Mouse (Mus musculus) thymus, postnatal 36 days (tissue): ENCODE results near the gene Midn.

Experiments
- DNase-seq, 2 experiments: peaks; one replicate each; pipeline ENCODE4 v3.0.0; 2022; ENCODE audit warnings: mixed read lengths in 2 of 2

Gene Midn

DNA sequence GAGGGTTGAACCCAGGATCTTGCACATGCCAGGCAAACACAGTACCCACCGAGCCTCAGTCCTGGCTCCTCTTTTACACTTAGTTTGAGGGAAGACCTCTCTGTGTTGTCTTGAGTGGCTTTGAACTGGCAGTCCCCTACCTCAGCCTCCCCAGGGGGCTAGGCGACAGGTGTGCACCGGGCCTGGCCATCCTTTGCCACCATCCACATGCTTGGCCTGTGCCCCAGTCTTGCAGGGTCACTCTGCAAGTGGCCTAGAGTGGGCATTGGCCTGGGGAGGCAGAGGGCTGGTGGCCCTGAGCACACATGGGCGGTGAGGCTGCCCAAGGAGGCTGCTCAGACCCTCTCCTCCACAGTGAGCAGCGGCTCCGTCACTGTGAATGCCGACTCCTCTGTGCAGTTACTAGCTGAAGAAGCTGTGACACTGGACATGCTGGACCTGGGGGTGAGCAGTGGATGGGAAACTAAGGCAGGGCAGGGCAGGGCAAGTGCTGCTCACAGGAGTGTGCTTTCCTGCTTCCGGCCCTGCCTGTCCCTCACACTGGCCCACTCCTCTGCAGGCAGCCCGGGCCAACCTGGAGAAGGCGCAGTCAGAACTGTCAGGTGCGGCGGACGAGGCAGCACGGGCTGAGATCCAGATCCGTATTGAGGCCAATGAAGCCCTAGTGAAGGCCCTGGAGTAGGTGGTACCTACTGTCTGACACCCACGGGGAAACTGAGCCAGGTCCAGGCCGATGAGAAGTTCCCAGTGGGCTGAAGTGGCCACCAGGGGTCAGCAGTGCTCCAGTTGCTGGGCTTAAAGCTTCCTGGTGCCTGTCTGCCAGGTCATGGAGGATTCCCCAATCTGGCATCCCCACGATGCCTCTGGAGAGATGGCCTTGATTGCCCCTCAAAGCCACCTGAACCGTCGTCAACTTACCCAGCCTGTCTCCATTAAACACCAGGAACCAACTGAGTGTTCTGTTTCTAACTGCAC, 2.9 kb upstream of the Midn start:
- DNase-seq: peak; percentile 76 to 80

DNA sequence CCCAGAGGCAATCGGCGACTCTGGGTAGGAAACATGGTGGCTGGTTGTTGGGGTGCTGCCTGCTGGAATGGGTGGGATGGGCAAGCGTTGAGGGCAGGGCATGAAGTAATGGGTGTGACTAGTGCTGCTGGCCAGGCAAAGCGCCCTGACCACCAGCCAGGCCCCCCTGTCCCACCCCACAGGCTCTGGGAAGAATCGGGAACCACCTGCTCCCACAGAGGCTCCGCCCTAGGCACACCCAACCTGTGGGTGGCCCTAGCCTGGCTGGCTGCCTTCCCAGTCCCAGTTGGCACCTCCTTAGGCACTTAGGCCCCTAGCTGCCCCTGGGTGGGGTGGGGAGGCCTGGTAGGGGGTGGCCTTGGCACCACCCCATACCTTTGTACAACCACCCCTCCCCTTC, 2.2 kb upstream of the Midn start:
- peak in 1 of 2 experiments; percentile 56 for DNase-seq

DNA sequence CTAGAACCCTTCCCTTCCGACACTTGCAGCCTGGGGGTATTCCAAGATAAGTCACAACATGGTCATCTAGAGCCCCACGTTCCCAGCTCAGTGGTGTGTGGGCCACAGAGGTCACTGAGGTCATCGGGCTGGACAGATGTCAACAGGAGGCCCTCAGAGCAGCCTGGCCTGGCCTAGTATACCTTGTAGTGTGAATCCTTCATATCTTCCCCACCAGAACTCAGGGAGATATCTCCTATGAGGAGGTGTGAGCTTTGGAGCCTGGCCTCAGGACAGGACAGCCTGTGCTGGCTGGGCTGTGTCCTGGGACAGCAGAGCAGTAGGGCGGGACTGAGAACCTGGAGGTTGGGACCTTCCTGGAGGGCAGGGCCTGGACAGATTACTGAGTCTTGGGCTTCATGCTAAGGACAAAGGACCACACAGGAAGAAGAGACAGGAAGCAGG, 1.5 kb upstream of the Midn start:
- DNase-seq: peak in 1 of 2 experiments; percentile 34

DNA sequence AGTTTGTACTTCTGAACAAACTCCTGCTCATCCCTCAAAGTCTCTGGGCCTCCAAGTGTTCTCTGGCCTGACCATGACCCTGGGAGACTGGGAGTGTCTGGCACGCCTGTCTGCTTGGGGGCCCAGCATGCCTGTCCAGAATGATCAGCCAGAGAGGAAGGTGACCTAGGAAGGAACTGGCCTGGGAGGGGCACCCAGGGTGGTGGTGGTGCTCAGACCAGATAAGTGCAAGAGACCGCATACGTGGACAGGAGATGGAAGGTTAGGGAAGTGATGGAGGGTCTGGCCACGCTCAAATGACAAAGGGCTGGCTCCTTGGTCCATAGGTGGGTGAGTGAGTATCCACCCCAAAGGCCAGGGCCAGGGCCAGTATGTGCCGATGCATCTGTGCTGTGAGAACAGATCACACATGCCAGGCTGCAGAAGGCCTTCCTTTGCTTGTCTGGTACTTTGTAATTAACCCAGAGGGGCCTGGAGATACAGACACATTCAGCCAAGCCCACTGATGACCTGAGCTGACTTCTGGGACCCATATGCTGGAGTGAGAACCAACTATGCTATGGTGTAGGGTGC, 840 bp upstream of the Midn start:
- DNase-seq: peak in 1 of 2 experiments; percentile 33

DNA sequence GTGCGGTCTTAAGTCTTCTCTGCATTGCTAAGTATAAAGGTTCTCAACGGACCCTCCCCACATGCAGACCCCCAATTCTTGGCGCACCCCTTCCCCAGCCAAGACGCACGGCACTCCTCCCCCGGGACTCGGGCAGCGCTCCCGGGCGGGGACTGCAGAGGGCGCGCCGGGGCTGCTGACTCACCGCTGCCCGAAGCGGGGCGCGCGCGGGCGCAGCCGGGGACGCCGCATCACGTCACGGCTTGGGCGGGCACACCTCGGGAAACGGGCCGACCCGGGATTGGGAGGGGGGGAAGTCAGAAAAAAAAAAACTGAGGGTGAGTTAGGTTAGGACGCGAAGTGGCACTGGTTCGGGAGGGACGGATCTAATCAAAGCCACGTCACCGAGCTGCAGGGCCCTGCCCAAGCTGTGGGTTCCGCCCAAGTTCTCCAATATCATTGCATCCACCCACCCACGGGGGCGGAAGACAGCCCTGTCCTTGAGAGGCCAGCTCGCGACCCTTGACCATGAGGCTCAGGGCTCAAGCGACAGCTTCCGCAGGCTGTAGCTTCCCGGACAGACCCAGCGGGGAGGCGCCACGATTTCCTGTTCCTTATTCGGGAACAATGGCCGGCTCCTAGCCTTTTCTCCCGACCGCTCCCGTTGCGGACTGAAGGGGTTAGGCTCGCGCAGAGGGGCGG, 678 bp downstream of the Midn start:
- peak; percentile 94 to 96 for DNase-seq

DNA sequence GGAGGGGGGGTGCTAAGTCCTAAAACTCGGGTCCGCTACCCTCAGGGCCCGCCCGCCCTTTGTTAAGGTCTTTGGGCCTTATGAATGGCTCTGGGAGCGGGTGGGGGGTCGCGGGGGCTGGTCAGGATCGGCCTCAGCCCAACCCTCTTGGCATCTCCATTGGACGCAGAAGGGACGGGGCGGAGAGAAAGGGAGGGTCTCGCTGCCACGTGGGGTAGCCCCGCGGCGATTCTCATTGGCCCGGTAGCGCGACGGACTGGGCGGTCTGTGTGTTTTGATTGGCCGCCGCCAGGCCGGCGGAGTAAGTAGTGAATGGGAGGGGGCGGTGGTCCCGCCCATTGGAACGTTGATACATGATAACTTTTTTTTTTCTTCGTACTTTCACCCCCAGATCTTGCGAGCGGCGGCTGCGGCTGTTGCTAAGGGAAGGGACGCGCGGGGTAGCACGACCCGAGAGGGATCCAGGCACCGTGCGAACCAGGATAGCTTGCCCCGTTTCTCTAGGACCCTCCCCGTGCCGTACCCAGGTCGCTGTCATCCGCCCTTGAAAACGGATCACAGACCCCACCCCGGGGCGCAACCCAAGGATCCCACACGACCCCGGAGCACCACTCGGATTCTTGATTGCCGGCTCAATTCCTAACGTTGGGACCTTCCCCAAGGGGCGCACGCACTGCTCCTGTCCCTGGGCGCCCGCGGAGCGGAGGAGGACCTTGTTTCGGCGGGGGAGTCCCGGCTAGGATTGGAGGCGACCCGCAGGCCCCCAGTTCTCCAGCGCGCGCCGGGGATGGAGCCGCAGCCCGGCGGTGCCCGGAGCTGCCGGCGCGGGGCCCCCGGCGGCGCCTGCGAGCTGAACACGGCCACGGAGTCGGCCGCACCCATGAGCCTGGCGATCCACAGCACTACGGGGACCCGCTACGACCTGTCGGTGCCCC, 1.5 kb downstream of the Midn start:
- DNase-seq: peak; percentile 96 to 99

DNA sequence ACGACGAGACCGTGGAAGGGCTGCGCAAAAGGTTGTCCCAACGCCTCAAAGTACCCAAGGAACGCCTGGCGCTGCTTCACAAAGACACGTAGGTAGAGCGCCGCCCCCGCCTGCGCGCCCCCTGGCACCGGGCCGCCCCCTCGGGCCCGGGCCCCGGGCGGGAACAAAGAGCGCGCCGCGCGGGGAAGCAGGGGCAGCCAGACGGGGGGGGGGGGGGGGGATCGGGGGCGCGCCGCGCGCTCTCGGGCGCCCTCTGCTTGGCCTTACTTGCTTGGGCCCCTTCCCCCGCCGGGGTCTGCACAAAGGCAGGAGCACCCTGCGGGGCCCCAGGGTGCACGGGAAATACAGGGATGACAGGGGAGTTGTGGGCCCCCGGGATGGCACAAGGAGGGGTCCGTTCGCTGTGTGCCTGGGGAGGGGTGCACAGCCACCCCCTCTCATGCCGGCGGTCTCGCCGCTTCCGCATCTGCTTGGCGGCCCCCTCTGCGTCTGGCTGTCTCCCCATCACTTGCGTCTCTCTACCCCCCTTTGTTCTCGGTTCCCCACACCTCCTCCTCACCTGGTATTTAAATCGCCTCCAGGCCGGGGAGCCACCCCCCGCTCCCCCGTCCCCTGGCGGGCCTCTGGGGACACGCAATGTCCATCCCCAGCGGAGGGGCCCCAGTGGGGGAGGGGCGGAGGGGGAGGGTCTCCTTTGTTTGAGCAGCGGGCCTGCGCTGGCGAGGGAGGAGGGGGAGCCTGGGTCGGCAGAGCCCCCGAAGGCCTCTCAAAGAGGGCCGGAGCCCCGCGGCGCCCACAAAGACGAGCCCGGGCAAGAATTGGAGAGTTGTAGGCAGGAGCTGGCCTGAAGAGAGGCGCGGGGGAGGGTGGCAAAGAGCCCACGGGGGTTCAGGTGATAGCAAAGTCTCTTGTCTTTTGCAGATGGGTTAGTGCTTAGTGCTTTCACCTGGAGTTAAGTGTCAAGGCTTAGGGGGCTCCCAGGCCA, 2.4 kb downstream of the Midn start:
- DNase-seq: peak; percentile 84 to 89

DNA sequence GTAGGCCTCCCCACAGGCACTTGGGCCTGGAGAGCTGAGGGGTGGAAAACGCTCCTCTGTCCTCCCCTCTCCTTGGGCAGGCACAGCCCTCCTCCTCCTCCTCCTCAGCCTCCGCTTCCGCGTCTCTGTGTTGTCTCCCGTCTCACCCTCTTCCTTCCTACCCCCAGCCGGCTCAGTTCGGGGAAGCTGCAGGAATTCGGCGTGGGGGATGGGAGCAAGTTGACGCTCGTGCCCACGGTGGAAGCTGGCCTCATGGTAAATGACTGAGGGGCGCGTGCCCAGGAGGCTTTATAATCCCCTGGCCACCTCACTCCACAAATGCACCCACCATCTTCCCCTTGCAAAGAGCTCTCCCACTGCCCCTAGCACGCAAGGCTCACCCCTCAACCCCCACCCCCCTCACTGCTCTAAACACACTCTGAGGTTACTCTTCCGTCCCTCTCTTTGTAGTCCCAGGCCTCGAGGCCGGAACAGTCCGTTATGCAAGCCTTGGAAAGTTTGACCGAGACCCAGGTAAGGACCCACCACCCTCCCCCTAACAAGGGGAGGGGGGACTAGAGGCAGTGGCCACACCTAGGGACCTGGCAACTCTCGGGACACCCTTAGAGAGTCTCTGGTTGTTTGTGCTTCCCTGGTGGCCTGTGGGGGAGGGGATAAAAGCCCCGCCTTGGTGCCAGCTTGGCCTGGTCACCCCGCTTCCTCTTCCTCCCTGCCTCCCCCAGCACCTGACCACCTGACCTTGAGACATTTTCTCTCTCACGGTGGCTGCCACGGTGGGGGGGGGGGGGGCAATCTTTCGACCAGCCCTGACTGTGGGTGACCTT, 3.4 kb downstream of the Midn start:
- peak; percentile 77 to 83 for DNase-seq

DNA sequence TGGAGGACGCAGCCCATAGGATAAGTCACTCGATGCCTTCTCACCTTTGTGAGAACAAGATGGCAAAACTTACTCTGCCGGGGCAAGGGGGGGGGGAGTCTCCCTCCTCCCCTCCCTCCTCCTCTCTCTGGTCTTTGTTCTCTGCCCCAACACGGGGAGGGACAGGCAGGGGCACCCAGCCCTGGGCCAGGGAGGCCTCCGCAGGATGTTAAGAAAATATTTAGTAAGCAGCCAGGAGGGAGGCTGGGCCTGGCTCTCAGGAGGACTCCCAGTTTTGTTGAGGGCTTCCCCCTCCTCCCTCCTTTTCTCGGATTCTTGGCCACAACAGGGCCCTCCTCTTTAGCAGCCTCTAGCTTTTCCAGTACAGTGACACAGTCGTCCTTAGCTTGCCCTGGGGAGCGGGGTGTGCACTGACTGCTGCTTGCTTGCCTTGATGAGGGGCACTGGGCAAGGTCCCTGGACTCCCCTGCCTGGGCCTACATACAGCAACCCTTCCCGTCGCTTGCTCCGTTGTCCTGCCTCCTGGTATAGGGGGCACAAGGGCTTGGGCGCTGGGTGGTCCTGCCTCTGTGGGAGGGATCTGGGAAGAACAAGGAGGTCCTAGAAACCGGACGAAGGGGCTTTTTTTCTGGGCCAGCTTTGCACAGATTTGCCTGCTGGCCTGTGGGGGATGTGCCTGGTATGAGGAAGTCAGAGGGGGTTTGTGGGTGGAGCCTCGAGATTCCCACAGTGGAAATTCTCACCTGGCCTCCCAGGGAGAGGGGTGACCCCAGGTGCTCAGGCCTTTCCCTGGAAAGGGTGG, 4.2 kb downstream of the Midn start:
- DNase-seq: peak; percentile 36 to 55

DNA sequence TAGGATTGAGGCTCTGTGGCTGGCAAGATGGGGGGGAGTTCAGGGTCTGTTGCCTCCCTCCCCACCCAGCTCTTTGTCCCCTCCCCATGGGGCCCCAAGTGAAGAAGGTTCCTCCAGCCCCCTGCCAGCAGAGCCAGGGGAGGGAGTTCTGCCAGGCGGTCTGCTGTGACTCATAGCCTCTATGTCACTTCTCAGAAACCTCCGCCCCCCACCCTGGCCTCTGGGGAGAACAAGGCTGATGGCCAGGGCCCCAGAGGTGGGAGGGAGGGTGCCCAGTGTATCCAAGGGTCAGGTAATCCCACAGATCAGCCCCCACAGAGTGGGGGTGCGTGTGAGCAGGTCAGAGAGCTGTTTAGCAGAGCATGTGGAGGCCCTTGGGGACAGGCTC, 4.8 kb downstream of the Midn start:
- no peak for DNase-seq

DNA sequence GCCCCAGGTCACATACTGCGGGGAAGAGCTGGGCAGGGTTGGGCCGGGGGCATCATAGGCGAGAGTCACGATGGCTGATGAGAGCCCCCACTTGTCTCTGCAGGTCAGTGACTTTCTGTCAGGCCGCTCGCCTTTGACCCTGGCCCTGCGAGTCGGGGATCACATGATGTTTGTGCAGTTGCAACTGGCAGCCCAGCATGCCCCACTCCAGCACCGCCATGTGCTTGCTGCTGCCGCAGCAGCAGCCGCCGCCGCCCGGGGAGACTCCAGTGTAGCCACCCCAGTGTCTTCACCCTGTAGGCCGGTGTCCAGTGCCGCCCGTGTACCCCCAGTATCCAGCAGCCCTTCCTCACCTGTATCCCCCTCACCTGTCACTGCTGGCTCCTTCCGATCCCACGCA, 5.6 kb downstream of the Midn start:
- DNase-seq: no peak

DNA sequence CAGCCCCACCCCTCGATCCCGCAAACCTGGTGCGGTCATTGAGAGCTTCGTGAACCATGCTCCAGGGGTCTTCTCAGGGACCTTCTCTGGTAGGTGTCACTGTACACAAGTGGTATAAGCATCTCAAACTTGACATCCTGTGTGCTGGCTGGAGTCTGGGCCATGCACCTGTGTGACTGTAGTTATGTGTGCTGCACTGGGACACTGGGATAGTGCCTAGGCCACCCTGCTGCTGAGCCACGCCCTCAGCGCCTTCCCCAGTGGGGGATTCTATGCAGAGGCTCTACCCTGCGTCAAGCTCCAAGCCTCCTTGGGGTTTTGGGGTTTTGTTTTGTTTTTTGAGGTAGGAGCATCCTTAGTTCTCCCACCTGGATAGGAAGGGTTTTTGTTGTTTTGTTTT, 6.3 kb downstream of the Midn start:
- DNase-seq: no peak

DNA sequence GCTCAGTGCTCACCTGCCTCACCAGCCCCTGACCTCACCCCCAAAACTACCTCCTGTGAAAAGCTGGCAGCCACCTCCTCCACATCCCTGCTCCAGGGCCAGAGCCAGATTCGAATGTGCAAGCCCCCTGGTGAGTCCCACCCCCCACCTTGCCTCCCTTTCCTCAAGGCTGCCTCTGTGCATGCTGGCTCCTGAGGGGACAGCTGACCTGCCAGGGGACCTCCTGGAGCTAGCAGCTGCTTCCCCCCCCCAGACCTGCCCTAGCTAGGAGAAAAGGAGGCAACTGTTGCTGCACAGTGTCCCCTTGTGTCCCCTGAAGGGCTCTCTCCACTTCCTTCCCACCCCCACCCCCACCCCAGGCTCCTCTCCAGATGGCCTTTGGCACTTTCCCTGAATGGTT, 7.2 kb downstream of the Midn start:
- peak in 1 of 2 experiments; percentile 31 for DNase-seq

DNA sequence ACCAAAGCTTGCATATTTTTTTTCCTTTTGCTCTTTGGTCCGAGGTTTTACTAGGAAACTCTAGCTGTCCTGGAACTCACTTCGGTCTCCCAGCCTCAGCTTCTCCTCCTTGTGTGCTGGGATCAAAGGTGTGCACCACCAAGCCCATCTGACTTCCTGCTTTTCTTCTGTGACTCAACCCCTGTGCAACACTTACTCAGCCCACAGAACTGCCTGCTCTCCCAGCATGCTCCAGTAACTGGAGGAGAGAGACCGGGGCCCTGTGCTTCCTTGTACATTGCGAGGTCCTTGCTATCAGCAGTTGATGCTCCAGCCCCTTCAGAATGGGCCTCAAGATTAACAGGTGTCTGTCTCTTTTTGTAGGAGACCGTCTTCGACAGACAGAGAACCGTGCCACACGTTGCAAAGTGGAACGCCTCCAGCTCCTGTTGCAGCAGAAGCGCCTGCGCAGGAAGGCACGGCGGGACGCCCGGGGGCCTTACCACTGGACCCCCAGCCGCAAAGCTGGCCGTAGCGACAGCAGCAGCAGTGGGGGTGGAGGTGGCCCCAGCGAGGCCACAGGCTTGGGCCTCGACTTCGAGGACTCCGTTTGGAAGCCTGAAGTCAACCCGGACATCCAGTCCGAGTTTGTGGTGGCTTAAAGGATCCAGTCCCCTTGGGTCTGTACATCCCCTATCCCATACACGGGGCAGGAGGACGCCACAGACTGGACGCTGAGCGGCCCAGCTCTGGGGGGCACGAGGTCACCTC, 8.1 kb downstream of the Midn start:
- DNase-seq: peak in 1 of 2 experiments; percentile 35

DNA sequence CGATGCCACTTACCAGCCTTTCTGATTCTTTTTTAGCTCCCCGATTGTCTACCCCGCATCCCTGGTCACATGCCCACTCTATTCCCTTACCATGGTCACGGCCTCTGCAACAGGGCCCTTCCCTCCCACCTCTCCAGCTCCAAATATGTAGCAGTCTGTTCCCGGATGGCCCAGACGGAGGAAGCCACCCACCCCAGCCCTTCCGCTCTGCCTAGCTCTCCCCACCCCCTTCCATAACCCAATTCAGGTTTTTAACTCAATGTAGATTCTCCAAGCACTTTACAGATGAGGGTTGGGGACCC, 8.6 kb downstream of the Midn start:
- peak in 1 of 2 experiments; percentile 19 for DNase-seq

DNA sequence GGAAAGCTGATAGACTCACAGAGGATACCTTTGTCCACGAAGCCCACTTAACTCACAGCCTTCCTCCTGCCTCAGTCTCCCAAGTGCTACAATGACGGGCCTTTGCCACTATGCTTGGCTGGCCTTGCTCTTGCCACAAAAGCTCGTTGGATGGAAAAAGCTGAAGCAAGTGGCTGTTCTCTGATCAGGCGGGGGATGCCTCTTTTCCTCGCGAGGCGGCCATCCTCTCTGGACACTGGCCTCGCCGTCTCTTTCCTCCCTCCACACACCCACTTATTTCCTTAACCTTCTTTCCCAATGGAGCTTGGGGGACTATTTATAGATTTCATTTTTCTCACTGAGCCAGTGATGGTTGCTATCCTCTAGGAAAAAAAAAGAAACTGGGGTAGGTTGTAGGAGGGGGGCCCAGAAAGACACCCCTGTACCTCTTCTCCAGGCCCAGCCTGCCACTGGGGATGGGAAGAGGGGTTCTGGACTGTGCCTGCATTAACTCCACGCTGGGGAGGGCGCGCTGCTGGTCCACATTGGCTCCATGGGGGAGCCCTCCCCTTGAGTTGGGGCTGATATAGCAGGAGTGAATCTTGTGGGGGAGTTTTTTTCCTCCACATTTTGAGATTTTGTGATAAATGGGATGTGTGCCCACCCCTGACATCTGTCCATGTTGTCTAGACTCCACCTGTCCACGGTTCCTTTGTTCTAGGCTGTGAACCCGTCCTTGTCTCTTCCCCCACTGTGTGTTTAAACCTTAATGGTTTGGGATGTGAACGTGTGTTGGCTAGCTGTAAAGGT, 9.3 kb downstream of the Midn start:
- peak in 1 of 2 experiments; percentile 42 for DNase-seq

DNA sequence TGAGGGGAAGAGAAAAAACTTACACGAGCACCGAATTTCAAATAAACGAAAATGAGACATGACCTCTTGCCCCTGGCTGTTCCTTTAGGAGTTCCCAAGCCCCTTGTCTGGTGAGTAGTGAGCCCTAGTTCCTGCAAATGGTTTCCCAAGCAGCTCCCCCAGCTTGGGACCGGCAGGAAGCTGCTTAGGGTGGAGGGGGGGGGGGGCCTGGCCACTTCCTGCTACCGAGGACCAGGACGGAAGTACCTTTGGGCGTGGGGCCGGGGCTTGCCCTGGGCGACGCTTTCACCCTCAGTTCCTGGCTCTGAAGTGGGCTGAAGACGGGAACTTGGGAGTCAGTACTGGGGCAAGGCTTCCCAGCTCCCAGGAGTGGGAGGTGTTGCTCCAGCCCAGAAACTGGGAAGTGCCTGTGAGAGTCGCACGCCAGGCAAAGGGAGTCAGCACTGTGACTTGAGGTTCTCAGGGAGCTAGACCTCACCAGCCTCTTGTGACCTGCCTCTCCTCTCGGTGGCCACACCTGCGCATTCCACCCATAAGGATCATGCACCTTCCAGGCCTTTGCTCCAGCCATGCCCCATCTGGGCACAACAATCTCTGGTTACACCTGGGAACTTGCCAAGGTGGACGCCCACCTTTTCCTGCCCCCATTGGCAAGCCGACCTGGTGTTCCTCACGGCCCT, 10.4 kb downstream of the Midn start:
- DNase-seq: peak; percentile 71 to 81
